Mouse (Mus musculus) liver, adult 2 months (tissue): ENCODE data around the gene Olfr49.

ENCODE experiments used
- CTCF ChIP-seq: fragments of 200-500 bp; IDR thresholded peaks from 2 replicates; pipeline ENCODE4 v1.5.1; 2011; ENCODE audit warnings: low read depth, low read length, control low read depth
- POLR2A ChIP-seq: fragments of 200-500 bp; IDR thresholded peaks from 2 replicates; pipeline ENCODE4 v1.6.1; 2011; ENCODE audit warnings: low read length, control low read depth; ENCODE audit not compliant: insufficient read depth; ENCODE audit errors: extremely low read depth

DNA sequence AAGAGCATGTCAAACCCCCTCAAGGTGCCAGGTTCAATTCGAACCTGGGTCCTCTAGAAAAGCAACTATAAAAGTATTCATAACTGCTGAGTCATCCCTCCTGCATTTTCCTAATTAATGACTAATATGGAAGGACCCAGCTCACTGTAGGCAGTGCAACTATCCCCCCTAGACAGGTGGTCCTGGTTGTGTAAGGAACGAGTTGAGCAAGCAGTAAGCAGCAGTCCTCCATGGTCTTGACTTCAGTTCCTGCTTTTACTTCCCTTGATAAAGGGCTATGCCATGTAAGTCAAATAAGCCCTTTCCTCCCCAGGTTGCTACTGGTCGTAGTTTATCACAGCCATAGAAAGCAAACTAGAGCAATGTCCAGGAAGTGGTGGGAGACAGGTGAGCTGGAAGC, 38.5 kb downstream of the Olfr49 start:
- TF ChIP-seq CTCF = no peak
- TF ChIP-seq POLR2A = no peak
